Mouse (Mus musculus) megakaryocyte, embryonic 14.5 days (primary cell): ENCODE data around the gene Hist1h2bj.

Experiments used
- FLI1 ChIP-seq: IDR thresholded peaks from 2 replicates; pipeline ENCODE4 v1.6.1; 2012; ENCODE audit warnings: low read length, inconsistent platforms, mixed read lengths
- GATA1 ChIP-seq: IDR thresholded peaks from 3 replicates; pipeline ENCODE4 v1.6.1; 2012; ENCODE audit warnings: mixed read lengths, low read length, inconsistent platforms, borderline replicate concordance

DNA sequence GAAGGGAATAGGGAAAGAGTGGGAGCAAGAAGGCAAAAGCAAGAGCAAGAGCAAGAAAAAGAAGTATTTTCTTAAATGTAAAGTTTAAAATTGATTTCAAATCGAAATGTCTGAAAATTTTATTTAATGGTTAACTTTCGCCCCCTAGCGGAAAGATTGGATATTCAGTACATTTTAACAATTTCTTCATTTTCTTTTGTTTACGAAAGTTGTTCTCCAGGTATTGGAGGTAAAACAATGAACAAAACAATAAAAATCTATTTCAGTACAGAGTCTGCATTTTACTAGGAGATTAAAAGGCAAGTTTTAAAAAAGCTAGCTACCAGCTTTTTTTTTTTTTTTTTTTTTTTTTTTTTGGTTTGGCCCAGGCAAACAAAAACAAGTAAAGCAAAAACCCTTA is 12.5 kb upstream of the Hist1h2bj start:
- TF ChIP-seq GATA1 (no peak), FLI1 (no peak)
